Mouse (Mus musculus) embryonic facial prominence, embryonic 14.5 days (tissue): Measurements from ENCODE around the gene Rnf180. TPM values are rescaled to one million over a fixed set of nuclear protein-coding genes. Genes with fewer than 3 reads are reported as not detected.
"Not testable (repeated sequence)": the region's sequence is repeated elsewhere in the genome, so short reads cannot be mapped to it uniquely, and the experiment has no call there.

ENCODE experiments used
- ATAC-seq: fragments of 200-750 bp; cut with Nextera tagmentation; 2 replicates; pipeline ENCODE4 v1.8.0; 2017; ENCODE audit warnings: low read depth, moderate number of reproducible peaks, moderate TSS enrichment
- DNase-seq: peaks from one replicate; pipeline ENCODE4 v3.0.0-alpha.2; 2015; ENCODE audit warnings: low spot score
- H3K27ac ChIP-seq: fragments of 300-500 bp; sonication (generic); replicated peaks from 2 replicates; pipeline ENCODE4 v1.5.1; 2014; ENCODE audit warnings: low read depth, mild to moderate bottlenecking, low read length, moderate library complexity
- H3K27me3 ChIP-seq: fragments of 300-500 bp; sonication (generic); replicated peaks from 2 replicates; pipeline ENCODE4 v1.6.1; 2014; ENCODE audit warnings: low read length; ENCODE audit not compliant: control insufficient read depth, insufficient read depth
- H3K36me3 ChIP-seq: fragments of 300-500 bp; sonication (generic); 2 replicates; pipeline ENCODE4 v1.6.1; 2014; ENCODE audit warnings: low read length, mixed read lengths; ENCODE audit not compliant: control insufficient read depth, insufficient read depth
- H3K4me1 ChIP-seq: fragments of 300-500 bp; sonication (generic); 2 replicates; pipeline ENCODE4 v1.6.1; 2014; ENCODE audit warnings: antibody characterized with exemption, low read length; ENCODE audit not compliant: control insufficient read depth, insufficient read depth
- H3K4me2 ChIP-seq: fragments of 300-500 bp; sonication (generic); 2 replicates; pipeline ENCODE4 v1.6.1; 2014; ENCODE audit warnings: low read depth, mild to moderate bottlenecking, low read length, moderate library complexity, mixed read lengths
- H3K4me3 ChIP-seq: fragments of 300-500 bp; sonication (generic); 2 replicates; pipeline ENCODE4 v1.5.1; 2014; ENCODE audit warnings: low read depth, mild to moderate bottlenecking, low read length
- H3K9ac ChIP-seq: fragments of 300-500 bp; sonication (generic); 2 replicates; pipeline ENCODE4 v1.6.1; 2014; ENCODE audit warnings: low read depth, mild to moderate bottlenecking, low read length, moderate library complexity, mixed read lengths
- H3K9me3 ChIP-seq: fragments of 300-500 bp; sonication (generic); 2 replicates; pipeline ENCODE4 v1.6.1; 2016; ENCODE audit warnings: low read length; ENCODE audit not compliant: control insufficient read depth
- WGBS: fragments of 180-500 bp; shearing (Covaris S2); extraction: QIAGEN DNeasy Blood & Tissue Kit; methylation state at CpG from one replicate; pipeline ENCODE4 v1.1.7; 2014; 5-methylcytosine and 5-hydroxymethylcytosine counted together
- polyA plus RNA-seq: library from polyadenylated mRNA; unstranded; fragments of >200 nt; fragmentation: Nextera tagmentation; extraction: Ambion mirVana; gene quantifications from 2 replicates; pipeline ENCODE4 v1.2.1, GENCODE M21; 2014

Gene Rnf180
- 6.1 and 8.6 TPM in 2 replicates for polyA plus RNA-seq

- H3K36me3 ChIP-seq, result no peaks in the 10 kb centered on the region
- 47% methylated on average over 11 of the region's 11 CpGs for WGBS
- peak within 1 kb of the TSS; percentile 77; the same call in 1 of the 2 replicates for H3K27ac ChIP-seq
- peak within 1 kb of the TSS; percentile 87 for H3K4me2 ChIP-seq
- ATAC-seq (no peak), DNase-seq (no peak)
- H3K9ac ChIP-seq, result peak within 1 kb of the TSS; percentile 91
- no peaks in the 10 kb centered on the region for H3K9me3 ChIP-seq
- peak within 1 kb of the TSS; percentile 79 for H3K4me3 ChIP-seq
- peaks cover 6% of the 10 kb centered on the region; the same call in 1 of the 2 replicates for H3K4me1 ChIP-seq
- no peaks in the 10 kb centered on the region; the same call in 1 of the 2 replicates for H3K27me3 ChIP-seq
Observed at GRCm38 (mm10) chr13:105294715-105295114, at the start of gene Rnf180. Gene Rnf180 (minus strand): TSS chr13:105294815.

- DNase-seq (no peak), ATAC-seq (no peak)
- Histone ChIP-seq H3K4me3 (no peak overlapping the region), H3K27ac (no peak overlapping the region), H3K9ac (no peak overlapping the region), H3K4me2 (no peak overlapping the region), H3K9me3 (no peaks in the 10 kb centered on the region), H3K4me1 (no peaks in the 10 kb centered on the region), H3K36me3 (no peaks in the 10 kb centered on the region), H3K27me3 (no peaks in the 10 kb centered on the region)
- whole genome bisulfite sequencing, result 66% methylated on average over 5 of the region's 5 CpGs
Observed at GRCm38 (mm10) chr13:105331199-105331968, 36.8 kb upstream of the Rnf180 start.

GRCm38 (mm10) chr13:105326946-105327345 lies 32.3 kb upstream of the Rnf180 start:
- no peak for ATAC-seq
- Histone ChIP-seq H3K9ac (no peak overlapping the region), H3K36me3 (no peaks in the 10 kb centered on the region), H3K4me3 (no peak overlapping the region), H3K4me2 (no peak overlapping the region), H3K27ac (no peak overlapping the region), H3K4me1 (no peaks in the 10 kb centered on the region), H3K9me3 (no peaks in the 10 kb centered on the region), H3K27me3 (no peaks in the 10 kb centered on the region)
- WGBS, result 70% methylated on average over 1 of the region's 1 CpGs
- DNase-seq, result no peak

- WGBS, result 83% methylated on average over 1 of the region's 1 CpGs
- Histone ChIP-seq H3K4me2 (no peak overlapping the region), H3K9me3 (no peaks in the 10 kb centered on the region), H3K4me3 (no peak overlapping the region), H3K9ac (no peak overlapping the region), H3K27ac (no peak overlapping the region), H3K36me3 (no peaks in the 10 kb centered on the region), H3K27me3 (no peaks in the 10 kb centered on the region), H3K4me1 (no peaks in the 10 kb centered on the region)
- DNase-seq, result no peak
- no peak for ATAC-seq
Observed at GRCm38 (mm10) chr13:105316926-105317325, 22.3 kb upstream of the Rnf180 start.

GRCm38 (mm10) chr13:105316009-105316408 lies 21.4 kb upstream of the Rnf180 start:
- H3K27ac ChIP-seq, result no peak overlapping the region
- H3K4me2 ChIP-seq, result no peak overlapping the region
- WGBS, result 79% methylated on average over 6 of the region's 6 CpGs
- H3K4me3 ChIP-seq, result no peak overlapping the region
- no peak overlapping the region for H3K9ac ChIP-seq
- no peaks in the 10 kb centered on the region for H3K9me3 ChIP-seq
- H3K27me3 ChIP-seq, result no peaks in the 10 kb centered on the region
- no peaks in the 10 kb centered on the region for H3K4me1 ChIP-seq
- no peak for ATAC-seq
- H3K36me3 ChIP-seq, result no peaks in the 10 kb centered on the region
- no peak for DNase-seq

- DNase-seq (no peak), ATAC-seq (no peak)
- Histone ChIP-seq H3K9me3 (no peaks in the 10 kb centered on the region), H3K4me3 (no peak overlapping the region), H3K4me1 (no peaks in the 10 kb centered on the region), H3K4me2 (no peak overlapping the region), H3K27ac (no peak overlapping the region), H3K36me3 (no peaks in the 10 kb centered on the region), H3K27me3 (no peaks in the 10 kb centered on the region), H3K9ac (no peak overlapping the region)
- 72% methylated on average over 6 of the region's 6 CpGs for WGBS
Observed at GRCm38 (mm10) chr13:105312763-105313162, 18.1 kb upstream of the Rnf180 start.

GRCm38 (mm10) chr13:105310562-105310961 lies 15.9 kb upstream of the Rnf180 start:
- H3K4me2 ChIP-seq, H3K4me3 ChIP-seq, H3K9me3 ChIP-seq, H3K4me1 ChIP-seq, H3K27ac ChIP-seq, H3K27me3 ChIP-seq, ATAC-seq, H3K36me3 ChIP-seq, DNase-seq, H3K9ac ChIP-seq: not testable (repeated sequence)
- WGBS, result 78% methylated on average over 4 of the region's 4 CpGs

GRCm38 (mm10) chr13:105305513-105305912 lies 10.9 kb upstream of the Rnf180 start:
- no peak overlapping the region for H3K9ac ChIP-seq
- DNase-seq, result no peak
- H3K36me3 ChIP-seq, result no peaks in the 10 kb centered on the region
- H3K4me2 ChIP-seq, result no peak overlapping the region
- H3K9me3 ChIP-seq, result no peaks in the 10 kb centered on the region
- H3K4me1 ChIP-seq, result no peaks in the 10 kb centered on the region
- H3K27me3 ChIP-seq, result no peaks in the 10 kb centered on the region
- no peak for ATAC-seq
- WGBS, result 79% methylated on average over 2 of the region's 2 CpGs
- no peak overlapping the region for H3K4me3 ChIP-seq
- H3K27ac ChIP-seq, result no peak overlapping the region

GRCm38 (mm10) chr13:105304054-105304453 lies 9.4 kb upstream of the Rnf180 start:
- no peaks in the 10 kb centered on the region for H3K4me1 ChIP-seq
- no peaks in the 10 kb centered on the region for H3K36me3 ChIP-seq
- no peak overlapping the region for H3K9ac ChIP-seq
- H3K4me3 ChIP-seq, result no peak overlapping the region
- 31% methylated on average over 4 of the region's 4 CpGs for WGBS
- H3K9me3 ChIP-seq, result no peaks in the 10 kb centered on the region
- no peaks in the 10 kb centered on the region for H3K27me3 ChIP-seq
- ATAC-seq, result no peak
- no peak overlapping the region for H3K4me2 ChIP-seq
- H3K27ac ChIP-seq, result no peak overlapping the region
- no peak for DNase-seq
